Mouse (Mus musculus): ENCODE results near the gene Krt23.

- TF ChIP-seq CTCF (IDR thresholded peaks at IDR 0.05; ENCODE audit: borderline replicate concordance, insufficient read depth, low read length) (no peak), POLR2A (IDR thresholded peaks at IDR 0.05; ENCODE audit: low read depth, low read length) (no peak)
Measured at GRCm38 (mm10) chr11:99458887-99459286, 34.0 kb downstream of the Krt23 start.

Data from embryonic fibroblast, embryonic 13.5 days (primary cell).